Mouse (Mus musculus): ENCODE data around the gene Sntg2. TPM values are rescaled to one million over a fixed set of nuclear protein-coding genes. Genes with fewer than 3 reads are reported as not detected.

The Sntg2 gene
- polyA plus RNA-seq, 1 experiment from 2014 or later = 6.2 TPM

DNA sequence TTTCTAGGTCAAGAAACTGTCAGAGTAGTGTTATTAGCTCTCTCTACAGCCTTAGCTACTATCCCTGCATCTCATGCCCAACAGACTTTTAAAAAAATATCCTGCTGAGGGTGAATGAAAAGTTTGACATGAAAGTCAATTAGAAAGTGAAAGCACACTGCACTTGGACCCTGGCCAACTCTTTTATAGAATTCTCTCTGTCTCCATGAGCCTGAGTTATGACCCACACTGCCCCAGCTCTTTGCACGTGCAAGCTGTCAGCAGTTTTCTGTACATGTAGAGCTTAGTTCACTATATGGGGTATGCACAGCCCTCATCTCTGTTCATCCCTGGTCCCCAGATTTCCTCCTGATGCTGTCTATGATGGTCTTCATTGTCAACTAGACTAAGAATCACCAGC lies 28.4 kb downstream of the Sntg2 start:
- ATAC-seq (replicated peaks; ENCODE audit: low FRiP score, low read depth) (no peak), DNase-seq (ENCODE audit: low spot score) (peak; percentile 35)
- no peaks in the 10 kb centered on the region for H3K4me1 ChIP-seq (replicated peaks; ENCODE audit: insufficient read depth, low read length)

DNA sequence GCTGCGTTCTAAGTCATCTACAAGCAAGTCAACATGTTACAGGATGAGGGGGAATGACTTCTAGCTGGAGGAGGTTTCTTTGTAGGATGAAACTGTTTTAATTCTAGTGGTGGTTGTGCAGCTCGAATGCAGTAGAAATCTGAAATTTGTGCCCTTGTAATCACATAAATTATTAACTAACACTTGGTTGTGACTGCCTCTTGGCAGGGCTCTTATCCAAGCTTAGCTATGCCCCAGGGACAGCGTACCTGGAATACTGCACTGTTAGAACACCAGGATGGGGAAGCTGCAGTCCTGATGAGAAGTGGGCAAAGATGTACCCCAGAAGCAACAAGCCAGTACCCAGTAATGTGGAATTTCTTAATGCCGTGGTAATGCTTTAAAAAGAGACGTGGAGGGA lies 36.9 kb downstream of the Sntg2 start:
- H3K27ac ChIP-seq = no peak overlapping the region
- H3K9ac ChIP-seq (ENCODE audit: low read depth, low read length) = no peak overlapping the region
- no peak for TF ChIP-seq CTCF (IDR thresholded peaks at IDR 0.05; ENCODE audit: low read depth)
- ATAC-seq (replicated peaks; ENCODE audit: low FRiP score, low read depth) (no peak), DNase-seq (ENCODE audit: low spot score) (no peak)
- no peak overlapping the region for H3K4me2 ChIP-seq (ENCODE audit: low read length)
- H3K27me3 ChIP-seq (ENCODE audit: insufficient read depth, low read length) = no peaks in the 10 kb centered on the region
- WGBS = 79% methylated on average over 5 of the region's 5 CpGs
- H3K4me1 ChIP-seq (replicated peaks; ENCODE audit: insufficient read depth, low read length) = no peaks in the 10 kb centered on the region
- no peak overlapping the region for H3K4me3 ChIP-seq (replicated peaks; ENCODE audit: low read depth, low read length)
- H3K9me3 ChIP-seq (replicated peaks; ENCODE audit: low read length) = no peaks in the 10 kb centered on the region
- H3K36me3 ChIP-seq (ENCODE audit: insufficient read depth, low read length) = no peaks in the 10 kb centered on the region

More for the DNA sequence above, 28.4 kb downstream of the Sntg2 start:
- WGBS = 13% methylated on average over 1 of the region's 1 CpGs
- H3K9me3 ChIP-seq (replicated peaks; ENCODE audit: low read length) = no peaks in the 10 kb centered on the region
- no peaks in the 10 kb centered on the region for H3K36me3 ChIP-seq (ENCODE audit: insufficient read depth, low read length)
- no peaks in the 10 kb centered on the region for H3K27me3 ChIP-seq (ENCODE audit: insufficient read depth, low read length)
- H3K4me2 ChIP-seq (ENCODE audit: low read length) = no peak overlapping the region
- no peak for TF ChIP-seq CTCF (IDR thresholded peaks at IDR 0.05; ENCODE audit: low read depth)
- H3K27ac ChIP-seq = no peak overlapping the region
- no peak overlapping the region for H3K9ac ChIP-seq (ENCODE audit: low read depth, low read length)
- H3K4me3 ChIP-seq (replicated peaks; ENCODE audit: low read depth, low read length) = no peak overlapping the region

DNA sequence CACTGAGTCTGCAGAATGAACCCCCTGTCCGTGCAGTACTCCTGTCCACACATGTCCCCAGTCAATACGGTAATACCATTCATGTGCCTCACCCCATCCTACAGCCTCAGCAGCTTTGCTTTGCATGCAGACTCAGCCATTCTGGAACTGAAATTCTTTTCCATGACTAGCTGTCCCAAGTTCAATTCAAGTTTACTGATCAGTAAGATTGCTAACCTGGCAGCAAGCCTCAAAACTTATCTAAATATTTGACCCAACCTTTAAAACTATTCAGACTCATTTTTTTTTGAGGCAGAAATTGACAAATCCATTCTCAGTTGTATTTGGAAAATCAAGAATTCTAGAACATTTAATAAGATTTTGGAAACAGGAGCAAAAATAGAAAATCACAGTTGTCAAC lies 38.7 kb downstream of the Sntg2 start:
- 95% methylated on average over 2 of the region's 2 CpGs for WGBS
- Histone ChIP-seq H3K4me2 (ENCODE audit: low read length) (no peak overlapping the region), H3K4me1 (replicated peaks; ENCODE audit: insufficient read depth, low read length) (no peaks in the 10 kb centered on the region), H3K9me3 (replicated peaks; ENCODE audit: low read length) (no peaks in the 10 kb centered on the region), H3K36me3 (ENCODE audit: insufficient read depth, low read length) (no peaks in the 10 kb centered on the region), H3K9ac (ENCODE audit: low read depth, low read length) (no peak overlapping the region), H3K4me3 (replicated peaks; ENCODE audit: low read depth, low read length) (no peak overlapping the region), H3K27me3 (ENCODE audit: insufficient read depth, low read length) (no peaks in the 10 kb centered on the region), H3K27ac (no peak overlapping the region)
- DNase-seq (ENCODE audit: low spot score) (no peak), ATAC-seq (replicated peaks; ENCODE audit: low FRiP score, low read depth) (no peak)
- no peak for TF ChIP-seq CTCF (IDR thresholded peaks at IDR 0.05; ENCODE audit: low read depth)

DNA sequence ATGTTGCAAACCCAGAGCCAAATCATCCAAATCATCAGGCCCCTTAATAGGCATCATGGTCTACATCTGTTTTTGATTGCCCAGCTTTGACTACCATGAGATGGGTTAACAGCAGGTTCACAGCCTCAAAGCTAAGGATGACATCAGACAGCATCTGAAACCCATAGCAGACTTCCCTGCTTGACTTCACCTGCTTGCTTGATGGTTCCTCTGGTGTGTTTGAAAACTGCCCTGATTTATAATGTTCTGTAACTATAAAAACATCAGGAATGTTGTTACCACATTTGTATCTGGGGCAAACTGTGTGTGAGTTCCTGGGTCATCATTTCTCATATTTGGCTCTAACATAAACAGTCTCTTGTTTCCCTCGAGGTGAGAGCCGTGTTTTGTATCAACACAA lies 55.2 kb downstream of the Sntg2 start:
- no peak overlapping the region for H3K9ac ChIP-seq (ENCODE audit: low read depth, low read length)
- no peaks in the 10 kb centered on the region for H3K4me1 ChIP-seq (replicated peaks; ENCODE audit: insufficient read depth, low read length)
- H3K27ac ChIP-seq = no peak overlapping the region
- WGBS = 24% methylated on average over 2 of the region's 2 CpGs
- no peaks in the 10 kb centered on the region for H3K36me3 ChIP-seq (ENCODE audit: insufficient read depth, low read length)
- no peak overlapping the region for H3K4me2 ChIP-seq (ENCODE audit: low read length)
- H3K27me3 ChIP-seq (ENCODE audit: insufficient read depth, low read length) = no peaks in the 10 kb centered on the region
- TF ChIP-seq CTCF (IDR thresholded peaks at IDR 0.05; ENCODE audit: low read depth) = no peak
- H3K9me3 ChIP-seq (replicated peaks; ENCODE audit: low read length) = no peaks in the 10 kb centered on the region
- ATAC-seq (replicated peaks; ENCODE audit: low FRiP score, low read depth) = no peak
- H3K4me3 ChIP-seq (replicated peaks; ENCODE audit: low read depth, low read length) = no peak overlapping the region
- DNase-seq (ENCODE audit: low spot score) = no peak

DNA sequence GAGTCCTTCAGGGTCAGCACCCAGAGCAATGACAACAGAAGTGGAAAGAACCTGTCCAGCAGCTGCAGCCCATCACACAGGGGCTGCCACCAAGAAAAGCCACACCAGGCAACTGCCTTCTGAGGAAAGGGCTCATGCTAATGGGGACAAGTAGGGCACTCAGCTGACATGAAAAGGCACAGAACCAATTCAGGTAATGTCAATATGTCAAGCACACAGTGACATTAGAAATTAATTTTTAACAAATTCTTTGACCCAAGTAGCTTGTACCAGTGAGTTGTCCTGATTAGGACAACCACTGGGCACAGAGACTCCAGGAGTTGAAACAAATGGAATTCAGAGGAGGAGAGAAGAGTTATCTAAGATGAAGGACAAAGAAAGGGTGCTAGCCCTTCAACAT lies 60.2 kb downstream of the Sntg2 start:
- DNase-seq (ENCODE audit: low spot score) (no peak), ATAC-seq (replicated peaks; ENCODE audit: low FRiP score, low read depth) (no peak)
- Histone ChIP-seq H3K4me1 (replicated peaks; ENCODE audit: insufficient read depth, low read length) (no peaks in the 10 kb centered on the region), H3K4me2 (ENCODE audit: low read length) (no peak overlapping the region), H3K4me3 (replicated peaks; ENCODE audit: low read depth, low read length) (no peak overlapping the region), H3K27me3 (ENCODE audit: insufficient read depth, low read length) (no peaks in the 10 kb centered on the region), H3K9me3 (replicated peaks; ENCODE audit: low read length) (no peaks in the 10 kb centered on the region), H3K9ac (ENCODE audit: low read depth, low read length) (no peak overlapping the region), H3K27ac (no peak overlapping the region), H3K36me3 (ENCODE audit: insufficient read depth, low read length) (no peaks in the 10 kb centered on the region)
- no peak for TF ChIP-seq CTCF (IDR thresholded peaks at IDR 0.05; ENCODE audit: low read depth)

- no peaks in the 10 kb centered on the region for H3K4me1 ChIP-seq (replicated peaks; ENCODE audit: insufficient read depth, low read length)
- no peak overlapping the region for H3K4me3 ChIP-seq (replicated peaks; ENCODE audit: low read depth, low read length)
- no peak overlapping the region for H3K9ac ChIP-seq (ENCODE audit: low read depth, low read length)
- ATAC-seq (replicated peaks; ENCODE audit: low FRiP score, low read depth) (no peak), DNase-seq (ENCODE audit: low spot score) (peak; percentile 30)
- WGBS = 50% methylated on average over 5 of the region's 5 CpGs
- H3K27ac ChIP-seq = no peak overlapping the region
- H3K36me3 ChIP-seq (ENCODE audit: insufficient read depth, low read length) = no peaks in the 10 kb centered on the region
- no peaks in the 10 kb centered on the region for H3K27me3 ChIP-seq (ENCODE audit: insufficient read depth, low read length)
- no peak for TF ChIP-seq CTCF (IDR thresholded peaks at IDR 0.05; ENCODE audit: low read depth)
- H3K4me2 ChIP-seq (ENCODE audit: low read length) = no peak overlapping the region
- no peaks in the 10 kb centered on the region for H3K9me3 ChIP-seq (replicated peaks; ENCODE audit: low read length)
These were observed 64.8 kb downstream of the Sntg2 start for GRCm38 (mm10) chr12:30308197-30308939.
